27 mouse cellular contexts compared by ENCODE assay signal in the genomic region with DNA sequence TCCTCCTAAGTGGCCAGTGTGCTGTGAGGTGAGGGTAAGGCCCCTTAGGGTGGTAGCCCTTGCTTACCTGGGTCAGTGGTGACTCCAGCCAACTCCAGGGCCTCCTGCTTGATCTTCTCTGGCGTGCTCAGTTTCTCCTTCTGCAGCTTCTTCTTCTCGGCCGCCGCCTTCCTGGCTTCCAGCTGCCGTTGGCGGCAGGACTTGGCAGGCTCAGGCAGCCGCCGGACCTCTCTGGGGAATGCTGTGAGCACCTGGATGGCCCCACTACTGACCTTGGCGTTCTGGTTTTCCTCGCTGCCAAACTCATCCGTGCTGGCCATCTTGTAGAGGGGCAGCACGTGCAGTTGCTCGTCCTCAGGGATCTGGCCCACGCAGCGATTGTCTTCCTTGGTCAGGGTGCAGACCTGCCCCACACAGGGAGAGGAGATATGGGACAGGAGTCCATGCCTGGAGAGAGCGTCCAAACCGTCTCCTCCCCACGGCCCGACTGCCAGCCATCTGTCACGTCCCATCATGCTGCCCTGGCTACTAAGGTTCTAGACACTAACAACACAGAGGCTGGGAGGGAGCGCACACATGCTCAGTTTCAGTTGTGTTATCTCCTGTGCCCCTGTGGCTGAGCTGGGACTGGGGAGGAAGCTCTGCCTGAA. TPM values are rescaled to one million over a fixed set of nuclear protein-coding genes. Genes with fewer than 3 reads are reported as not detected.
DNase-seq lines count a peak whose midpoint lies in the region; ATAC-seq and TF ChIP-seq lines count a peak whose summit lies in the region.
"Had no signal": no experiment of that assay in that cellular context is flagged by ENCODE, and none has a peak within 500 bp of the region (broad histone marks: within the 10 kb centered on the region; RNA-seq: fewer than 3 reads in every experiment).

No protein-coding gene starts in this region.

- H3K36me3 ChIP-seq in intestine, postnatal 0 days (ENCODE audit: control insufficient read depth, insufficient read depth) = peaks cover 96% of the 10 kb centered on the region

- no peaks in the 10 kb centered on the region for H3K9me3 ChIP-seq in intestine, postnatal 0 days (ENCODE audit: control insufficient read depth)
- H3K9me3 ChIP-seq: embryonic facial prominence, embryonic 15.5 days; heart, embryonic 12.5 days; hindbrain, embryonic 10.5 days; intestine, embryonic 15.5 days; limb, embryonic 15.5 days; megakaryocyte, embryonic 14.5 days; midbrain, embryonic 13.5 days; neural tube, embryonic 12.5 days had no signal

- no peak overlapping the region for H3K4me3 ChIP-seq in intestine, postnatal 0 days (ENCODE audit: low read depth, low read length)
- H3K4me3 ChIP-seq: embryonic facial prominence, embryonic 15.5 days; heart, embryonic 12.5 days; hindbrain, embryonic 10.5 days; intestine, embryonic 15.5 days; left cerebral cortex, adult 2 months; limb, embryonic 15.5 days; megakaryocyte, embryonic 14.5 days; midbrain, embryonic 13.5 days; neural tube, embryonic 12.5 days had no signal

- H3K4me2 ChIP-seq in intestine, postnatal 0 days (replicated peaks; ENCODE audit: low read depth) = no peak overlapping the region
- H3K4me2 ChIP-seq: embryonic facial prominence, embryonic 15.5 days; heart, embryonic 12.5 days; intestine, embryonic 15.5 days; limb, embryonic 15.5 days; lung, embryonic 14.5 days; midbrain, embryonic 13.5 days; neural tube, embryonic 12.5 days had no signal

- peak; percentile 82 for DNase-seq in heart, adult 11 months
- DNase-seq in heart, adult 8-10 months (ENCODE audit: low spot score) = no peak
- peak; percentile 71 to 82 for DNase-seq in cerebellum, adult 18-20 months
- peak; percentile 40 to 53 for DNase-seq in cerebellum, postnatal 10 days
- no peak for DNase-seq in testis, postnatal 10 days (ENCODE audit: low spot score)
- DNase-seq in adrenal gland, postnatal 36 days = no peak
- DNase-seq: adrenal gland, postnatal 14 days; heart, postnatal 10 days; kidney, postnatal 25 days; lung, embryonic 14.5 days; lung, postnatal 36 days; right cerebral cortex, postnatal 25 days; thymus, postnatal 14 days had no signal

- TF ChIP-seq CTCF in intestine, postnatal 0 days (IDR thresholded peaks at IDR 0.05; ENCODE audit: low read depth) = no peak

- 83% methylated on average over 21 of the region's 21 CpGs for WGBS in intestine, postnatal 0 days

- H3K27me3 ChIP-seq in intestine, postnatal 0 days (replicated peaks; ENCODE audit: control insufficient read depth, insufficient read depth, low read length) = no peaks in the 10 kb centered on the region
- H3K27me3 ChIP-seq: embryonic facial prominence, embryonic 15.5 days; heart, embryonic 12.5 days; intestine, embryonic 15.5 days; limb, embryonic 15.5 days; megakaryocyte, embryonic 14.5 days; midbrain, embryonic 13.5 days; neural tube, embryonic 12.5 days had no signal

- ATAC-seq in intestine, postnatal 0 days = no peak
- ATAC-seq: activated CD4-positive, CD25-positive, alpha-beta regulatory T cell, adult 4 months; forebrain, embryonic 14.5 days; hindbrain, embryonic 16.5 days; intestine, embryonic 15.5 days; midbrain, embryonic 13.5 days had no signal

- no peaks in the 10 kb centered on the region for H3K4me1 ChIP-seq in intestine, postnatal 0 days (replicated peaks; ENCODE audit: control insufficient read depth, insufficient read depth, low read length)
- H3K4me1 ChIP-seq: embryonic facial prominence, embryonic 15.5 days; intestine, embryonic 15.5 days; limb, embryonic 15.5 days; midbrain, embryonic 13.5 days; neural tube, embryonic 12.5 days had no signal

- no peak overlapping the region for H3K9ac ChIP-seq in intestine, postnatal 0 days (ENCODE audit: low read depth, low read length)
- H3K9ac ChIP-seq: embryonic facial prominence, embryonic 15.5 days; heart, embryonic 12.5 days; intestine, embryonic 15.5 days; limb, embryonic 15.5 days; liver, embryonic 14.5 days; lung, embryonic 14.5 days; midbrain, embryonic 13.5 days; neural tube, embryonic 12.5 days had no signal

- H3K27ac ChIP-seq in intestine, postnatal 0 days (ENCODE audit: low read depth, low read length) = no peak overlapping the region
- H3K27ac ChIP-seq: embryonic facial prominence, embryonic 15.5 days; hindbrain, embryonic 10.5 days; intestine, embryonic 15.5 days; left cerebral cortex, adult 2 months; limb, embryonic 15.5 days; liver, embryonic 14.5 days; midbrain, embryonic 13.5 days; neural tube, embryonic 12.5 days had no signal

RNA-seq across cellular contexts. Expression of a gene that starts 21.5 kb away (rescaled TPM):
- 100 to 1,000 TPM; 295 to 417 (median 378) TPM for total RNA-seq in heart, adult 8-10 months (2022)
- 100 to 1,000 TPM; 177 to 218 TPM for total RNA-seq in adrenal gland, postnatal 36 days (2021)
- 167 and 184 TPM in 2 replicates for polyA plus RNA-seq in intestine, postnatal 0 days (2015; fragmentation: Nextera tagmentation; extraction: Ambion mirVana)

RNA-seq across cellular contexts. Expression of a gene that starts 44.6 kb away (rescaled TPM):
- total RNA-seq in heart, adult 8-10 months (2022) = 10 to 100 TPM; 15.5 to 28.4 (median 20.2) TPM
- 10 to 100 TPM; 76.4 to 78.4 TPM for total RNA-seq in adrenal gland, postnatal 36 days (2021)
- polyA plus RNA-seq in intestine, postnatal 0 days (2015; fragmentation: Nextera tagmentation; extraction: Ambion mirVana) = 29.7 and 30.8 TPM in 2 replicates

RNA-seq across cellular contexts. Expression of a gene that starts 44.7 kb away (rescaled TPM):
- total RNA-seq in heart, adult 8-10 months (2022) = 1 to 10 TPM; 1.0 to 2.2 (median 1.9) TPM
- total RNA-seq in adrenal gland, postnatal 36 days (2021) = 10 to 100 TPM; 19.1 to 40.5 TPM
- polyA plus RNA-seq in intestine, postnatal 0 days (2015; fragmentation: Nextera tagmentation; extraction: Ambion mirVana) = 17.6 and 18.4 TPM in 2 replicates

Comparison
In these comparisons a context has a peak if more than half of its experiments do, and no peak if none do; other contexts are left out.
1. DNase-seq: peak in heart, adult 11 months (single experiment), cerebellum, adult 18-20 months (2 of 2) and cerebellum, postnatal 10 days (2 of 2); none in heart, adult 8-10 months (single experiment), testis, postnatal 10 days (single experiment) and adrenal gland, postnatal 36 days (0 of 2).
2. RNA of a gene that starts 44.7 kb away (total RNA-seq): 19.1 to 40.5 TPM in adrenal gland, postnatal 36 days; 1.0 to 2.2 TPM in heart, adult 8-10 months; every median in the first group is over 4 times any median in the second.